Mouse (Mus musculus): Measurements from ENCODE around the gene Prr5.

DNA sequence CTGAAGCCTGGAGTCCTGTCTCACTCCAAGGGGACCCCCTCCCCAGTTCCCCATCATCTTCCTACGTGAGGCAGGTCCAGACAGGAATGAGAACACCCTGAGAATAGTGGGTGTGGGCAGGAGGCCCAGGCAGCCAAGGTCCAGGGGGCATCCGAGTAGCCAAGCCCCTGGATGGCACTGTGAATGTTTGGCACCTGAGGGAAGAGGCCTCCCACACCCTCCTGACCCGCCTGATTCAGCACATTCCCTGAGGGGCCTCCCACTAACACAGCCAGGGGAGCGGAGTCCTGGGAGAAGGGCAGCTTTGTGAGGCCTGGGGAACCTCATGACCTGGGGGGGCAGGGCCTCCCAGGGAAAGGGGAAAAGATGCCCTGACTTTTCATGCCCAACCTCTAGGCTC lies 26.6 kb downstream of the Prr5 start:
- TF ChIP-seq CTCF (IDR thresholded peaks at IDR 0.05; ENCODE audit: low read depth, low read length) (no peak), POLR2A (IDR thresholded peaks at IDR 0.05; ENCODE audit: extremely low read depth, insufficient read depth, low read length) (no peak)

Measured in liver, adult 2 months (tissue).